Mouse (Mus musculus) intestine, embryonic 14.5 days (tissue): ENCODE data around the gene Nrp1. TPM values are rescaled to one million over a fixed set of nuclear protein-coding genes. Genes with fewer than 3 reads are reported as not detected.

Experiments
- ATAC-seq: fragments of 200-750 bp; cut with Nextera tagmentation; replicated peaks from 2 replicates; pipeline ENCODE4 v1.8.0; 2017; ENCODE audit warnings: low read depth, moderate number of reproducible peaks, moderate TSS enrichment, moderate library complexity; ENCODE audit not compliant: low FRiP score, low TSS enrichment
- DNase-seq: peaks from one replicate; pipeline ENCODE4 v3.0.0-alpha.2; 2018; ENCODE audit warnings: low spot score
- H3K27ac ChIP-seq: fragments of 300-500 bp; sonication (generic); 2 replicates; pipeline ENCODE4 v1.5.1; 2014; ENCODE audit warnings: low read depth, mild to moderate bottlenecking, control low read depth
- H3K27me3 ChIP-seq: fragments of 300-500 bp; sonication (generic); replicated peaks from 2 replicates; pipeline ENCODE4 v1.6.1; 2014; ENCODE audit warnings: low read length, control low read depth; ENCODE audit not compliant: control insufficient read depth, insufficient read depth
- H3K36me3 ChIP-seq: fragments of 300-500 bp; sonication (generic); 2 replicates; pipeline ENCODE4 v1.6.1; 2014; ENCODE audit warnings: low read length, control low read depth; ENCODE audit not compliant: control insufficient read depth, insufficient read depth
- H3K4me1 ChIP-seq: fragments of 300-500 bp; sonication (generic); replicated peaks from 2 replicates; pipeline ENCODE4 v1.6.1; 2014; ENCODE audit warnings: low read length, control low read depth, mixed read lengths; ENCODE audit not compliant: control insufficient read depth, insufficient read depth
- H3K4me2 ChIP-seq: fragments of 300-500 bp; sonication (generic); 2 replicates; pipeline ENCODE4 v1.6.1; 2014; ENCODE audit warnings: low read length
- H3K4me3 ChIP-seq: fragments of 300-500 bp; sonication (generic); 2 replicates; pipeline ENCODE4 v1.5.1; 2014; ENCODE audit warnings: low read depth, low read length, control low read depth, mixed read lengths
- H3K9ac ChIP-seq: fragments of 300-500 bp; sonication (generic); 2 replicates; pipeline ENCODE4 v1.6.1; 2014; ENCODE audit warnings: mild to moderate bottlenecking, low read length
- H3K9me3 ChIP-seq: fragments of 300-500 bp; sonication (generic); 2 replicates; pipeline ENCODE4 v1.6.1; 2016; ENCODE audit warnings: low read length, control low read depth; ENCODE audit not compliant: control insufficient read depth
- WGBS: fragments of 180-500 bp; shearing (Covaris S2); extraction: QIAGEN DNeasy Blood & Tissue Kit; methylation state at CpG from one replicate; pipeline ENCODE4 v1.1.7; 2014; 5-methylcytosine and 5-hydroxymethylcytosine counted together
- microRNA counts: library from miRNA; unstranded; fragments of <30 nt; microRNA quantifications from one replicate; lab custom pipeline; 2016
- microRNA-seq: library from miRNA; unstranded; fragments of <30 nt; microRNA quantifications from one replicate; pipeline ENCODE4, GENCODE M21; 2016
- polyA plus RNA-seq: library from polyadenylated mRNA; unstranded; fragments of >200 nt; fragmentation: Nextera tagmentation; extraction: Ambion mirVana; gene quantifications from 2 replicates; pipeline ENCODE4 v1.2.1, GENCODE M21; 2014

The Nrp1 gene
- polyA plus RNA-seq, 1 experiment from 2014 or later = 66.0 TPM

DNA sequence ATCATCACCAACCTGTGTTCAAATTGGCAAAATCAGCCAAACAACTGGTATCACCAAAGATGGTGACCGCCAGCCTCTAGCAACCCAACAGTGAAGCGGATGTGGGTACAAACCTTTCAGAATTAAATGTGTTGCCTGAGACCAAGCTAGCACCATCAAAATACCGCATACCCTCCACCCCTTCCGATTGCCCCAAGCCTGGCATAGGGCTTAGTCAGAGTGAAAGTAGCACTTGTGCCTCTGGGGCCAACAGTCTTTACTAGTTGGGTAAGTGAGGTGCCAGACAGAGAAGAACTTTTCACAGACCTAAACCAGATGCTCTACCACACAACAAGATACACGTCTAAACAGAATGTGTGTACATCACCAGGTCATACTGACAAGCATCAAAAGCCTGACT, 191.3 kb downstream of the Nrp1 start:
- ATAC-seq = no peak
- WGBS = 95% methylated on average over 5 of the region's 5 CpGs
- Histone ChIP-seq H3K9me3 (no peaks in the 10 kb centered on the region), H3K9ac (no peak overlapping the region), H3K27ac (no peak overlapping the region), H3K4me1 (no peaks in the 10 kb centered on the region), H3K4me2 (no peak overlapping the region), H3K27me3 (no peaks in the 10 kb centered on the region), H3K4me3 (no peak overlapping the region), H3K36me3 (no peaks in the 10 kb centered on the region)
- DNase-seq = no peak

DNA sequence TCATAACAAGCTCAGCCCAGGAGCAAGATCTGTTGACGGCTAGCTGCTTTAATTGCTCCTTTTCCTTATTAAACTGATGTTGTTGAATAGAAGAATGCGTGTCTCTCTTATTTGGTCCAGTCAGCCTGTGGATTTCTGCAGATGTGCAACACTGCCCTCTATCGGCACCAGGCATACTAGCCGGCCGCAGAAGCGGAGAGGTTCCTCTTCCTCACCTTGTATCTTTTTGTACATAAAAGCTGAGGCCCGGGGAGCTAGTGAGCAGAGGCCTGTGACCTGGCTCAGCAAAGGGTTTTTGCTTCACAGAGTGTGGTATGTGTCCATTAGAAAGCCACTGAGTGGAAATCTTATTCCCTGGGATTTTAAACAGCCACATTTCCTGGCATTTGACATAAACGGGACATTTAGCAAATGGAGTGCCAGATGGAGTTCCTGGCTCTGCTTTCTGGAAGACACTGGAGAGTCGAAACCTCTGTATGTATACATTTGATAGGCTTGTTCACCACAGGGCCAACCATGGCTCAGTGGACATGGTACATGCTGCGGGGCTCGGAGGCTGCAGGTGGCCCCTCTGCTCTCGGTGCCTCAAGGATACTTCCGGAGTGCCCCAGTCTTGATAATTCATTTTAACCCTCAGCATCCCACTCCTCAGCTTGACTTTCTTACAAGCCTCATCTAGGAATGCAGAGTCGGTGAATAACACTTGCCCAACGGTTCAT, 193.2 kb downstream of the Nrp1 start:
- H3K9ac ChIP-seq = no peak overlapping the region
- H3K4me2 ChIP-seq = no peak overlapping the region
- WGBS = 41% methylated on average over 15 of the region's 15 CpGs
- H3K27me3 ChIP-seq = no peaks in the 10 kb centered on the region
- no peaks in the 10 kb centered on the region for H3K4me1 ChIP-seq
- H3K4me3 ChIP-seq = no peak overlapping the region
- peak; percentile 80 for DNase-seq
- no peak overlapping the region for H3K27ac ChIP-seq
- ATAC-seq = no peak
- H3K36me3 ChIP-seq = no peaks in the 10 kb centered on the region
- H3K9me3 ChIP-seq = no peaks in the 10 kb centered on the region

MicroRNAs within 50 kb of the gene (microRNA counts, 519-probe panel; counts per million panel counts)
- not detected for microRNA mmu-miR-1903 (lab: Ali Mortazavi, UCI)

Small RNA genes within 50 kb of the gene (microRNA-seq; reads per million reads assigned to microRNA genes)
- gene Mir1903 = not detected
